Mouse (Mus musculus) stomach, embryonic 14.5 days (tissue): ENCODE data around the gene Map10. TPM values are rescaled to one million over a fixed set of nuclear protein-coding genes. Genes with fewer than 3 reads are reported as not detected.

Experiments used
- ATAC-seq: fragments of 200-750 bp; cut with Nextera tagmentation; 2 replicates; pipeline ENCODE4 v1.8.0; 2017; ENCODE audit warnings: low read depth, moderate TSS enrichment; ENCODE audit not compliant: insufficient number of reproducible peaks, insufficient read depth, low FRiP score
- H3K27ac ChIP-seq: fragments of 300-500 bp; sonication (generic); 2 replicates; pipeline ENCODE4 v1.5.1; 2014; ENCODE audit warnings: mild to moderate bottlenecking, low read length, moderate library complexity, mixed read lengths
- H3K27me3 ChIP-seq: fragments of 300-500 bp; sonication (generic); 2 replicates; pipeline ENCODE4 v1.6.1; 2014; ENCODE audit warnings: low read length, control low read depth, mixed read lengths; ENCODE audit not compliant: control insufficient read depth, insufficient read depth
- H3K36me3 ChIP-seq: fragments of 300-500 bp; sonication (generic); 2 replicates; pipeline ENCODE4 v1.6.1; 2014; ENCODE audit warnings: mild to moderate bottlenecking, control low read depth, low read length, moderate library complexity, mixed read lengths; ENCODE audit not compliant: control insufficient read depth, insufficient read depth
- H3K4me1 ChIP-seq: fragments of 300-500 bp; sonication (generic); 2 replicates; pipeline ENCODE4 v1.6.1; 2014; ENCODE audit warnings: low read length, control low read depth, mixed read lengths; ENCODE audit not compliant: control insufficient read depth, insufficient read depth
- H3K4me2 ChIP-seq: fragments of 300-500 bp; sonication (generic); replicated peaks from 2 replicates; pipeline ENCODE4 v1.6.1; 2014; ENCODE audit warnings: low read depth, low read length, control low read depth
- H3K4me3 ChIP-seq: fragments of 300-500 bp; sonication (generic); 2 replicates; pipeline ENCODE4 v1.5.1; 2014; ENCODE audit warnings: low read depth, low read length, control low read depth
- H3K9ac ChIP-seq: fragments of 300-500 bp; sonication (generic); replicated peaks from 2 replicates; pipeline ENCODE4 v1.6.1; 2014; ENCODE audit warnings: low read depth, mild to moderate bottlenecking, control low read depth, low read length, moderate library complexity, mixed read lengths
- H3K9me3 ChIP-seq: fragments of 300-500 bp; sonication (generic); 2 replicates; pipeline ENCODE4 v1.6.1; 2016; ENCODE audit warnings: low read depth, low read length, control low read depth; ENCODE audit not compliant: control insufficient read depth
- WGBS: fragments of 180-500 bp; shearing (Covaris S2); extraction: QIAGEN DNeasy Blood & Tissue Kit; methylation state at CpG from one replicate; pipeline ENCODE4 v1.1.7; 2014; 5-methylcytosine and 5-hydroxymethylcytosine counted together
- polyA plus RNA-seq: library from polyadenylated mRNA; unstranded; fragments of >200 nt; fragmentation: Nextera tagmentation; extraction: Ambion mirVana; gene quantifications from 2 replicates; pipeline ENCODE4 v1.2.1, GENCODE M21; 2014

The Map10 gene
- polyA plus RNA-seq, 1 experiment from 2014 or later, result 7.4 TPM

- Histone ChIP-seq H3K4me3 (no peak overlapping the region), H3K36me3 (no peaks in the 10 kb centered on the region), H3K9me3 (no peaks in the 10 kb centered on the region), H3K27me3 (no peaks in the 10 kb centered on the region), H3K9ac (no peak overlapping the region), H3K4me1 (no peaks in the 10 kb centered on the region), H3K4me2 (no peak overlapping the region), H3K27ac (no peak overlapping the region)
- 83% methylated on average over 5 of the region's 5 CpGs for WGBS
- ATAC-seq, result no peak
Observed at GRCm38 (mm10) chr8:125709171-125709570, 39.6 kb downstream of the Map10 start.

DNA sequence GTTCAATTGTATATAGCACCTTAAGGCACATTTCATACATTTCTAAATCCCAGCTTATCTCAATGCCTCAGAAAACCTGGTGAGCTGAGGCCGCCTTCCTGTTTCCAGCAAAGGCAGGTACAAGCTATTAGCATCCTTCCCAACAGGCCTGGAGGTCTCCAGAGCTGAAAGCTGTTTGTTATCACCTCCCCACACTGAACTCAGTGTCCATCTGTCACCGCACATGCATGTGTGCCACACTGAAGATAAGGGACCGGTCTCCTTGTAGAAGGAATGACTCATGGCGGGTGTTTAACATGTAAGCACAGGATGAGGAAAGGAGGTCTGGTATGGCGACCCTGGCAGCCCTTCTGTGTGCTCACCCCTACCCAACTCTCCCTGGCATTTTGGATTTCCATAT is 41.9 kb downstream of the Map10 start:
- H3K36me3 ChIP-seq, result no peaks in the 10 kb centered on the region
- no peaks in the 10 kb centered on the region for H3K4me1 ChIP-seq
- H3K4me2 ChIP-seq, result no peak overlapping the region
- H3K9ac ChIP-seq, result no peak overlapping the region
- ATAC-seq, result 0 out of 2 replicates have a peak, but pooled peaks have one; percentile 18
- H3K4me3 ChIP-seq, result no peak overlapping the region
- no peak overlapping the region for H3K27ac ChIP-seq
- no peaks in the 10 kb centered on the region for H3K27me3 ChIP-seq
- H3K9me3 ChIP-seq, result no peaks in the 10 kb centered on the region
- 82% methylated on average over 5 of the region's 5 CpGs for WGBS

DNA sequence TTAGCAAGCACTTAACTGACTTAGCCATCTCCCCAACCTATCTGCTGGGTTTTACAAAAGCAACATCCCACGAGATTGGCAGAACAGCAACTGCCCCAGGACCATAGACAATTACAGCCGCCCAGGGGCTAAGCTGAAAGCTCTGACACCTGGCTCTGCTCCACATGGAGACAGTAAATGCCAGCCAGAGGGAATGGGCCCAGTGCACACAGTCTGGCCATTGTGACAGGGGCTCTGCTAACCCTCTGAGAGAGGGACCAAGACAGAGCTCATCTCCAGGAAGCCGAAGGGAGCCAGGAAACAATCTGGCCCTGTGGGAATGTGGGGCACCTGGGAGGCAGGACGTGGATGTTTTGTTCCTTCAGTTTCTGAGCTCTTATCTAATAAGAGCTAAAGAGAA is 46.6 kb downstream of the Map10 start:
- no peak overlapping the region for H3K4me3 ChIP-seq
- no peak overlapping the region for H3K4me2 ChIP-seq
- H3K9ac ChIP-seq, result no peak overlapping the region
- H3K27me3 ChIP-seq, result no peaks in the 10 kb centered on the region
- no peaks in the 10 kb centered on the region for H3K9me3 ChIP-seq
- no peaks in the 10 kb centered on the region for H3K4me1 ChIP-seq
- 43% methylated on average over 4 of the region's 4 CpGs for WGBS
- no peak for ATAC-seq
- H3K36me3 ChIP-seq, result no peaks in the 10 kb centered on the region
- no peak overlapping the region for H3K27ac ChIP-seq

- WGBS, result 26% methylated on average over 7 of the region's 7 CpGs
- Histone ChIP-seq H3K36me3 (no peaks in the 10 kb centered on the region), H3K4me3 (no peak overlapping the region), H3K27me3 (no peaks in the 10 kb centered on the region), H3K4me2 (no peak overlapping the region), H3K4me1 (no peaks in the 10 kb centered on the region), H3K27ac (no peak overlapping the region; the same call in 1 of the 2 replicates), H3K9me3 (no peaks in the 10 kb centered on the region), H3K9ac (no peak overlapping the region)
- no peak for ATAC-seq
Observed at GRCm38 (mm10) chr8:125716613-125717012, 47.0 kb downstream of the Map10 start.

GRCm38 (mm10) chr8:125718914-125719313 is 49.3 kb downstream of the Map10 start:
- H3K36me3 ChIP-seq, result no peaks in the 10 kb centered on the region
- no peaks in the 10 kb centered on the region for H3K9me3 ChIP-seq
- H3K27ac ChIP-seq, result no peak overlapping the region
- WGBS, result 60% methylated on average over 4 of the region's 4 CpGs
- no peaks in the 10 kb centered on the region for H3K4me1 ChIP-seq
- no peak overlapping the region for H3K4me3 ChIP-seq
- H3K4me2 ChIP-seq, result no peak overlapping the region
- H3K9ac ChIP-seq, result no peak overlapping the region
- ATAC-seq, result no peak
- H3K27me3 ChIP-seq, result no peaks in the 10 kb centered on the region

GRCm38 (mm10) chr8:125722675-125723074 is 53.1 kb downstream of the Map10 start:
- Histone ChIP-seq H3K4me3 (no peak overlapping the region), H3K27ac (no peak overlapping the region), H3K4me1 (no peaks in the 10 kb centered on the region), H3K27me3 (no peaks in the 10 kb centered on the region), H3K36me3 (no peaks in the 10 kb centered on the region), H3K9ac (no peak overlapping the region), H3K9me3 (no peaks in the 10 kb centered on the region), H3K4me2 (no peak overlapping the region)
- ATAC-seq, result no peak
- WGBS, result 88% methylated on average over 7 of the region's 7 CpGs

Other genes with a start within 250 kb of the Map10 start
- gene Sipa1l2, start 100.0 kb upstream of the Map10 start, polyA plus RNA-seq, result 6.6 and 7.0 TPM in 2 replicates
- gene Ntpcr, start 60.1 kb downstream of the Map10 start, polyA plus RNA-seq, result 34.5 and 37.1 TPM in 2 replicates
- gene Pcnx2, start 228.5 kb downstream of the Map10 start, polyA plus RNA-seq, result 0.29 and 0.55 TPM in 2 replicates
- 1.0 and 1.7 TPM in 2 replicates for gene Map3k21, start 240.6 kb downstream of the Map10 start, polyA plus RNA-seq